Mouse (Mus musculus) brain, adult 2 months (tissue): ENCODE results near the gene Mafb.

Experiments used
- DNase-seq: peaks from one replicate; pipeline ENCODE4 v3.0.0; 2011; ENCODE audit warnings: low read depth, low spot score

The Mafb gene

DNA sequence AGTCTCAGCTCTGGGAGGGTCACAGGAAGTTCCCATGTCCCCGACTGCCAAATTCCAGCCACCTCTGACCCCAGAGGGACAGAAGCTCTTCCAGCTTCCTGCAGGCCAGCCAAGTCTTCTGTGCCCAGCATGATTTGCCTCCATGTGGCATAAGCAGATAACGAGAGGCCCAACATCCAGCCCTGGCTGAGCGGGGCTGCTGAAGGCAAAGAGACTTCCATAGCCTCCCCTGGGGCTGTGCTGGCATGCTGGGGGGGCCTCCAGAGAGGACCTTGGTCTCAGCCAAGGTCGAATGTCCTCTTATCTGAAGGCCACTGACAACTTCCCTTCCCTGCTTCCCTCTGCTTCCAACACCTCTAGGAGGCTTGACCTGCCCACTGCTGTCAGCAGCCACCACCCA is 39.7 kb downstream of the Mafb start:
- DNase-seq, result no peak

GRCm38 (mm10) chr2:160325105-160325644 is 41.7 kb downstream of the Mafb start:
- DNase-seq, result no peak

- no peak for DNase-seq
Measured at GRCm38 (mm10) chr2:160321829-160322228, 45.0 kb downstream of the Mafb start.

DNA sequence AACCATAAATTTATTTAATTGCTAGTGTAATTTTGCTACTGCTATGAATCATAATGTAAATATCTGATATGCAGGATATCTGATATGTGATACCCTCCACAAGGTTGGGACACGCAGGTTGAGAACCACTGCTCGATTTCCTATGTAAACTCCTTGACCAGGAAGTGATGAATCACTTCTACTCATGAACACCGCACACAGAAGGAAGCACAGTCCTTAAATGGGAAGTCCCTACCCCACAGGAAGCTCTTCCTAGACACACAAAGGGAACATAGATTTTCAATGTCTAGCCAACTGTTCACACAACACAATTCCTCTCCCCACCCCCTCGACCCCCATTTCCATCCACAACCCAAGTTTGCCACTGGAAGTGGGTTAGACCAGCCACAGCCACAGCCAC is 48.6 kb downstream of the Mafb start:
- no peak for DNase-seq
